Mouse (Mus musculus) cerebellum, adult 9-11 months (tissue): ENCODE measurements at regions not wholly inside any gene's neighbourhood (a gene's known extent, or its start where the extent isn't known, plus 50 kb on each side); places are given as distances from the start of the nearest gene placed in this dataset.

Experiments
- DNase-seq: peaks from one replicate; pipeline ENCODE4 v3.0.0; 2022

- DNase-seq: no peak
Measured at GRCm38 (mm10) chr15:23536691-23537090, 987.9 kb downstream of the Cdh18 start.

- DNase-seq: no peak
Measured at GRCm38 (mm10) chr15:23537449-23537848, 988.6 kb downstream of the Cdh18 start.

GRCm38 (mm10) chr15:23560136-23560535 is 1011.3 kb downstream of the Cdh18 start:
- DNase-seq: no peak

GRCm38 (mm10) chr15:23562181-23562580 is 1013.4 kb downstream of the Cdh18 start:
- peak; percentile 45 for DNase-seq

- DNase-seq: no peak
Measured at GRCm38 (mm10) chr15:23564981-23565380, 1016.2 kb downstream of the Cdh18 start.

- peak; percentile 93 for DNase-seq
Measured at GRCm38 (mm10) chr15:23566886-23567655, 1018.2 kb downstream of the Cdh18 start.

- peak; percentile 36 for DNase-seq
Measured at GRCm38 (mm10) chr15:23568651-23569050, 1019.8 kb downstream of the Cdh18 start.

GRCm38 (mm10) chr15:23581898-23582297 is 1033.1 kb downstream of the Cdh18 start:
- no peak for DNase-seq

- no peak for DNase-seq
Measured at GRCm38 (mm10) chr15:23590451-23590850, 1041.6 kb downstream of the Cdh18 start.

GRCm38 (mm10) chr15:23600445-23600844 is 1051.6 kb downstream of the Cdh18 start:
- DNase-seq: no peak
